Mouse (Mus musculus): ENCODE measurements at regions not wholly inside any gene's neighbourhood (a gene's known extent, or its start where the extent isn't known, plus 50 kb on each side); places are given as distances from the start of the nearest gene placed in this dataset.

- Histone ChIP-seq H3K27ac (ENCODE audit: low read depth, low read length) (no peak overlapping the region), H3K4me2 (replicated peaks; ENCODE audit: low read depth, low read length) (no peak overlapping the region), H3K9ac (ENCODE audit: low read depth, low read length) (no peak overlapping the region), H3K4me3 (ENCODE audit: low read depth, low read length) (no peak overlapping the region), H3K9me3 (ENCODE audit: control insufficient read depth, low read length) (no peaks in the 10 kb centered on the region), H3K4me1 (replicated peaks; ENCODE audit: control insufficient read depth, insufficient read depth, low read length) (no peaks in the 10 kb centered on the region), H3K36me3 (ENCODE audit: control insufficient read depth, insufficient read depth, low read length) (no peaks in the 10 kb centered on the region), H3K27me3 (ENCODE audit: control insufficient read depth, insufficient read depth, low read length) (no peaks in the 10 kb centered on the region)
- ATAC-seq (ENCODE audit: low FRiP score) = no peak
- WGBS = 77% methylated on average over 5 of the region's 5 CpGs
- no peak for DNase-seq (ENCODE audit: low spot score)
These were observed 299.0 kb downstream of the Dmrt2 start for GRCm38 (mm10) chr19:25971210-25971609.

GRCm38 (mm10) chr19:25975202-25975601 lies 303.0 kb downstream of the Dmrt2 start:
- DNase-seq (ENCODE audit: low spot score) (no peak), ATAC-seq (ENCODE audit: low FRiP score) (no peak)
- H3K4me1 ChIP-seq (replicated peaks; ENCODE audit: control insufficient read depth, insufficient read depth, low read length) = no peaks in the 10 kb centered on the region
- H3K4me3 ChIP-seq (ENCODE audit: low read depth, low read length) = no peak overlapping the region
- no peaks in the 10 kb centered on the region for H3K36me3 ChIP-seq (ENCODE audit: control insufficient read depth, insufficient read depth, low read length)
- H3K9me3 ChIP-seq (ENCODE audit: control insufficient read depth, low read length) = no peaks in the 10 kb centered on the region
- no peak overlapping the region for H3K4me2 ChIP-seq (replicated peaks; ENCODE audit: low read depth, low read length)
- H3K27me3 ChIP-seq (ENCODE audit: control insufficient read depth, insufficient read depth, low read length) = no peaks in the 10 kb centered on the region
- no peak overlapping the region for H3K27ac ChIP-seq (ENCODE audit: low read depth, low read length)
- no peak overlapping the region for H3K9ac ChIP-seq (ENCODE audit: low read depth, low read length)

GRCm38 (mm10) chr19:25980308-25980707 lies 308.1 kb downstream of the Dmrt2 start:
- no peak overlapping the region for H3K4me3 ChIP-seq (ENCODE audit: low read depth, low read length)
- 85% methylated on average over 4 of the region's 4 CpGs for WGBS
- no peaks in the 10 kb centered on the region for H3K36me3 ChIP-seq (ENCODE audit: control insufficient read depth, insufficient read depth, low read length)
- ATAC-seq (ENCODE audit: low FRiP score) (no peak), DNase-seq (ENCODE audit: low spot score) (no peak)
- H3K27me3 ChIP-seq (ENCODE audit: control insufficient read depth, insufficient read depth, low read length) = no peaks in the 10 kb centered on the region
- no peak overlapping the region for H3K27ac ChIP-seq (ENCODE audit: low read depth, low read length)
- H3K9me3 ChIP-seq (ENCODE audit: control insufficient read depth, low read length) = no peaks in the 10 kb centered on the region
- H3K4me2 ChIP-seq (replicated peaks; ENCODE audit: low read depth, low read length) = no peak overlapping the region
- no peak overlapping the region for H3K9ac ChIP-seq (ENCODE audit: low read depth, low read length)
- no peaks in the 10 kb centered on the region for H3K4me1 ChIP-seq (replicated peaks; ENCODE audit: control insufficient read depth, insufficient read depth, low read length)

- Histone ChIP-seq H3K4me3 (ENCODE audit: low read depth, low read length) (no peak overlapping the region), H3K36me3 (ENCODE audit: control insufficient read depth, insufficient read depth, low read length) (no peaks in the 10 kb centered on the region), H3K4me1 (replicated peaks; ENCODE audit: control insufficient read depth, insufficient read depth, low read length) (no peaks in the 10 kb centered on the region), H3K9ac (ENCODE audit: low read depth, low read length) (no peak overlapping the region), H3K9me3 (ENCODE audit: control insufficient read depth, low read length) (no peaks in the 10 kb centered on the region), H3K27me3 (ENCODE audit: control insufficient read depth, insufficient read depth, low read length) (no peaks in the 10 kb centered on the region), H3K27ac (ENCODE audit: low read depth, low read length) (no peak overlapping the region), H3K4me2 (replicated peaks; ENCODE audit: low read depth, low read length) (no peak overlapping the region)
- 61% methylated on average over 8 of the region's 8 CpGs for WGBS
- ATAC-seq (ENCODE audit: low FRiP score) = no peak
- DNase-seq (ENCODE audit: low spot score) = no peak
These were observed 342.5 kb downstream of the Dmrt2 start for GRCm38 (mm10) chr19:26014620-26015180.

- H3K36me3 ChIP-seq (ENCODE audit: control insufficient read depth, insufficient read depth, low read length) = no peaks in the 10 kb centered on the region
- H3K4me3 ChIP-seq (ENCODE audit: low read depth, low read length) = no peak overlapping the region
- no peaks in the 10 kb centered on the region for H3K9me3 ChIP-seq (ENCODE audit: control insufficient read depth, low read length)
- H3K27ac ChIP-seq (ENCODE audit: low read depth, low read length) = no peak overlapping the region
- no peak overlapping the region for H3K4me2 ChIP-seq (replicated peaks; ENCODE audit: low read depth, low read length)
- no peaks in the 10 kb centered on the region for H3K27me3 ChIP-seq (ENCODE audit: control insufficient read depth, insufficient read depth, low read length)
- H3K4me1 ChIP-seq (replicated peaks; ENCODE audit: control insufficient read depth, insufficient read depth, low read length) = no peaks in the 10 kb centered on the region
- no peak for DNase-seq (ENCODE audit: low spot score)
- WGBS = 77% methylated on average over 7 of the region's 7 CpGs
- no peak overlapping the region for H3K9ac ChIP-seq (ENCODE audit: low read depth, low read length)
- ATAC-seq (ENCODE audit: low FRiP score) = no peak
These were observed 348.9 kb downstream of the Dmrt2 start for GRCm38 (mm10) chr19:26021141-26021540.

- no peak for ATAC-seq (ENCODE audit: low FRiP score)
- no peak overlapping the region for H3K27ac ChIP-seq (ENCODE audit: low read depth, low read length)
- WGBS = 88% methylated on average over 3 of the region's 3 CpGs
These were observed 353.9 kb downstream of the Dmrt2 start for GRCm38 (mm10) chr19:26026103-26026502.

GRCm38 (mm10) chr19:26037270-26037669 lies 365.1 kb downstream of the Dmrt2 start:
- Histone ChIP-seq H3K4me1 (replicated peaks; ENCODE audit: control insufficient read depth, insufficient read depth, low read length) (no peaks in the 10 kb centered on the region), H3K27ac (ENCODE audit: low read depth, low read length) (no peak overlapping the region), H3K4me2 (replicated peaks; ENCODE audit: low read depth, low read length) (no peak overlapping the region), H3K4me3 (ENCODE audit: low read depth, low read length) (no peak overlapping the region), H3K9ac (ENCODE audit: low read depth, low read length) (no peak overlapping the region), H3K36me3 (ENCODE audit: control insufficient read depth, insufficient read depth, low read length) (no peaks in the 10 kb centered on the region), H3K27me3 (ENCODE audit: control insufficient read depth, insufficient read depth, low read length) (no peaks in the 10 kb centered on the region), H3K9me3 (ENCODE audit: control insufficient read depth, low read length) (no peaks in the 10 kb centered on the region)
- WGBS = 12% methylated on average over 7 of the region's 7 CpGs
- DNase-seq (ENCODE audit: low spot score) (peak; percentile 63), ATAC-seq (ENCODE audit: low FRiP score) (no peak)

More at GRCm38 (mm10) chr19:26026103-26026502, 353.9 kb downstream of the Dmrt2 start:
- DNase-seq (ENCODE audit: low spot score) = no peak
- H3K27me3 ChIP-seq (ENCODE audit: control insufficient read depth, insufficient read depth, low read length) = no peaks in the 10 kb centered on the region
- no peaks in the 10 kb centered on the region for H3K4me1 ChIP-seq (replicated peaks; ENCODE audit: control insufficient read depth, insufficient read depth, low read length)
- no peak overlapping the region for H3K4me3 ChIP-seq (ENCODE audit: low read depth, low read length)
- H3K36me3 ChIP-seq (ENCODE audit: control insufficient read depth, insufficient read depth, low read length) = no peaks in the 10 kb centered on the region
- no peaks in the 10 kb centered on the region for H3K9me3 ChIP-seq (ENCODE audit: control insufficient read depth, low read length)
- no peak overlapping the region for H3K9ac ChIP-seq (ENCODE audit: low read depth, low read length)
- H3K4me2 ChIP-seq (replicated peaks; ENCODE audit: low read depth, low read length) = no peak overlapping the region

- no peak overlapping the region for H3K4me2 ChIP-seq (replicated peaks; ENCODE audit: low read depth, low read length)
- no peaks in the 10 kb centered on the region for H3K4me1 ChIP-seq (replicated peaks; ENCODE audit: control insufficient read depth, insufficient read depth, low read length)
- H3K4me3 ChIP-seq (ENCODE audit: low read depth, low read length) = no peak overlapping the region
- no peak for ATAC-seq (ENCODE audit: low FRiP score)
- no peak for DNase-seq (ENCODE audit: low spot score)
- no peak overlapping the region for H3K27ac ChIP-seq (ENCODE audit: low read depth, low read length)
- WGBS = 48% methylated on average over 9 of the region's 9 CpGs
- no peaks in the 10 kb centered on the region for H3K36me3 ChIP-seq (ENCODE audit: control insufficient read depth, insufficient read depth, low read length)
- no peaks in the 10 kb centered on the region for H3K9me3 ChIP-seq (ENCODE audit: control insufficient read depth, low read length)
- H3K9ac ChIP-seq (ENCODE audit: low read depth, low read length) = no peak overlapping the region
- no peaks in the 10 kb centered on the region for H3K27me3 ChIP-seq (ENCODE audit: control insufficient read depth, insufficient read depth, low read length)
These were observed 379.4 kb downstream of the Dmrt2 start for GRCm38 (mm10) chr19:26051478-26052215.

- Histone ChIP-seq H3K36me3 (ENCODE audit: control insufficient read depth, insufficient read depth, low read length) (no peaks in the 10 kb centered on the region), H3K4me2 (replicated peaks; ENCODE audit: low read depth, low read length) (no peak overlapping the region), H3K27ac (ENCODE audit: low read depth, low read length) (no peak overlapping the region), H3K4me3 (ENCODE audit: low read depth, low read length) (no peak overlapping the region), H3K4me1 (replicated peaks; ENCODE audit: control insufficient read depth, insufficient read depth, low read length) (no peaks in the 10 kb centered on the region), H3K9me3 (ENCODE audit: control insufficient read depth, low read length) (no peaks in the 10 kb centered on the region), H3K27me3 (ENCODE audit: control insufficient read depth, insufficient read depth, low read length) (no peaks in the 10 kb centered on the region), H3K9ac (ENCODE audit: low read depth, low read length) (no peak overlapping the region)
- DNase-seq (ENCODE audit: low spot score) (no peak), ATAC-seq (ENCODE audit: low FRiP score) (no peak)
- WGBS = 87% methylated on average over 2 of the region's 2 CpGs
These were observed 387.5 kb downstream of the Dmrt2 start for GRCm38 (mm10) chr19:26059668-26060067.
